Mouse (Mus musculus): ENCODE data around the gene Mum1.

Mum1 gene

GRCm38 (mm10) chr10:80250059-80250458, 23.8 kb downstream of the Mum1 start:
- peak overlapping the region; percentile 99 for H3K4me3 ChIP-seq (replicated peaks; ENCODE audit: low read length)
- H3K4me1 ChIP-seq (replicated peaks; ENCODE audit: low read depth, low read length) = peaks cover 66% of the 10 kb centered on the region
- TF ChIP-seq CTCF (conservative IDR thresholded peaks at IDR 0.05; ENCODE audit: low read length) (no peak), POU5F1 (IDR thresholded peaks at IDR 0.05; ENCODE audit: borderline replicate concordance, low read length) (no peak), NANOG (IDR thresholded peaks at IDR 0.05; ENCODE audit: borderline replicate concordance, low read length) (no peak)
- H3K9me3 ChIP-seq (ENCODE audit: low read length) = no peaks in the 10 kb centered on the region
- H3K27me3 ChIP-seq (ENCODE audit: insufficient read depth, low read length) = no peaks in the 10 kb centered on the region
- peaks cover 46% of the 10 kb centered on the region for H3K36me3 ChIP-seq (ENCODE audit: insufficient read depth, low read length)

- Histone ChIP-seq H3K27me3 (ENCODE audit: insufficient read depth, low read length) (no peaks in the 10 kb centered on the region), H3K4me1 (replicated peaks; ENCODE audit: low read depth, low read length) (peaks cover 66% of the 10 kb centered on the region), H3K4me3 (replicated peaks; ENCODE audit: low read length) (peak overlapping the region; percentile 99), H3K36me3 (ENCODE audit: insufficient read depth, low read length) (peaks cover 47% of the 10 kb centered on the region), H3K9me3 (ENCODE audit: low read length) (no peaks in the 10 kb centered on the region)
- TF ChIP-seq POU5F1 (IDR thresholded peaks at IDR 0.05; ENCODE audit: borderline replicate concordance, low read length) (no peak), CTCF (conservative IDR thresholded peaks at IDR 0.05; ENCODE audit: low read length) (no peak), NANOG (IDR thresholded peaks at IDR 0.05; ENCODE audit: borderline replicate concordance, low read length) (no peak)
Observed at GRCm38 (mm10) chr10:80250573-80250972, 24.3 kb downstream of the Mum1 start.

GRCm38 (mm10) chr10:80252011-80252410, 25.8 kb downstream of the Mum1 start:
- TF ChIP-seq CTCF (conservative IDR thresholded peaks at IDR 0.05; ENCODE audit: low read length) (no peak), NANOG (IDR thresholded peaks at IDR 0.05; ENCODE audit: borderline replicate concordance, low read length) (no peak), POU5F1 (IDR thresholded peaks at IDR 0.05; ENCODE audit: borderline replicate concordance, low read length) (no peak)
- Histone ChIP-seq H3K36me3 (ENCODE audit: insufficient read depth, low read length) (peaks cover 62% of the 10 kb centered on the region), H3K27me3 (ENCODE audit: insufficient read depth, low read length) (no peaks in the 10 kb centered on the region), H3K4me1 (replicated peaks; ENCODE audit: low read depth, low read length) (peaks cover 74% of the 10 kb centered on the region), H3K4me3 (replicated peaks; ENCODE audit: low read length) (no peak overlapping the region), H3K9me3 (ENCODE audit: low read length) (no peaks in the 10 kb centered on the region)

GRCm38 (mm10) chr10:80252493-80253274, 26.4 kb downstream of the Mum1 start:
- peaks cover 78% of the 10 kb centered on the region for H3K4me1 ChIP-seq (replicated peaks; ENCODE audit: low read depth, low read length)
- H3K4me3 ChIP-seq (replicated peaks; ENCODE audit: low read length) = no peak overlapping the region
- TF ChIP-seq NANOG (IDR thresholded peaks at IDR 0.05; ENCODE audit: borderline replicate concordance, low read length) = no peak
- TF ChIP-seq POU5F1 (IDR thresholded peaks at IDR 0.05; ENCODE audit: borderline replicate concordance, low read length) = no peak
- TF ChIP-seq CTCF (conservative IDR thresholded peaks at IDR 0.05; ENCODE audit: low read length) = no peak; the same call in 1 of the 2 replicates
- H3K9me3 ChIP-seq (ENCODE audit: low read length) = no peaks in the 10 kb centered on the region
- no peaks in the 10 kb centered on the region for H3K27me3 ChIP-seq (ENCODE audit: insufficient read depth, low read length)
- peaks cover 68% of the 10 kb centered on the region for H3K36me3 ChIP-seq (ENCODE audit: insufficient read depth, low read length)

- peaks cover 76% of the 10 kb centered on the region for H3K36me3 ChIP-seq (ENCODE audit: insufficient read depth, low read length)
- H3K4me1 ChIP-seq (replicated peaks; ENCODE audit: low read depth, low read length) = peaks cover 80% of the 10 kb centered on the region
- H3K27me3 ChIP-seq (ENCODE audit: insufficient read depth, low read length) = no peaks in the 10 kb centered on the region
- H3K4me3 ChIP-seq (replicated peaks; ENCODE audit: low read length) = no peak overlapping the region
- TF ChIP-seq POU5F1 (IDR thresholded peaks at IDR 0.05; ENCODE audit: borderline replicate concordance, low read length) (no peak), CTCF (conservative IDR thresholded peaks at IDR 0.05; ENCODE audit: low read length) (no peak), NANOG (IDR thresholded peaks at IDR 0.05; ENCODE audit: borderline replicate concordance, low read length) (no peak)
- no peaks in the 10 kb centered on the region for H3K9me3 ChIP-seq (ENCODE audit: low read length)
Observed at GRCm38 (mm10) chr10:80253551-80253950, 27.3 kb downstream of the Mum1 start.

GRCm38 (mm10) chr10:80254331-80255297, 28.4 kb downstream of the Mum1 start:
- TF ChIP-seq CTCF (conservative IDR thresholded peaks at IDR 0.05; ENCODE audit: low read length) = no peak
- no peak for TF ChIP-seq NANOG (IDR thresholded peaks at IDR 0.05; ENCODE audit: borderline replicate concordance, low read length)
- TF ChIP-seq POU5F1 (IDR thresholded peaks at IDR 0.05; ENCODE audit: borderline replicate concordance, low read length) = no peak
- peaks cover 89% of the 10 kb centered on the region for H3K4me1 ChIP-seq (replicated peaks; ENCODE audit: low read depth, low read length)
- peaks cover 6% of the 10 kb centered on the region for H3K27me3 ChIP-seq (ENCODE audit: insufficient read depth, low read length)
- 0 out of 2 replicates have a peak overlapping the region, but pooled peaks have one; percentile 4 for H3K4me3 ChIP-seq (replicated peaks; ENCODE audit: low read length)
- H3K9me3 ChIP-seq (ENCODE audit: low read length) = no peaks in the 10 kb centered on the region
- peaks cover 87% of the 10 kb centered on the region for H3K36me3 ChIP-seq (ENCODE audit: insufficient read depth, low read length)

GRCm38 (mm10) chr10:80255881-80256535, 29.8 kb downstream of the Mum1 start:
- Histone ChIP-seq H3K9me3 (ENCODE audit: low read length) (no peaks in the 10 kb centered on the region), H3K4me3 (replicated peaks; ENCODE audit: low read length) (no peak overlapping the region), H3K4me1 (replicated peaks; ENCODE audit: low read depth, low read length) (peaks cover 87% of the 10 kb centered on the region), H3K36me3 (ENCODE audit: insufficient read depth, low read length) (peaks cover 85% of the 10 kb centered on the region), H3K27me3 (ENCODE audit: insufficient read depth, low read length) (peaks cover 17% of the 10 kb centered on the region)
- TF ChIP-seq NANOG (IDR thresholded peaks at IDR 0.05; ENCODE audit: borderline replicate concordance, low read length) (no peak), POU5F1 (IDR thresholded peaks at IDR 0.05; ENCODE audit: borderline replicate concordance, low read length) (no peak), CTCF (conservative IDR thresholded peaks at IDR 0.05; ENCODE audit: low read length) (no peak)

GRCm38 (mm10) chr10:80257936-80258335, 31.7 kb downstream of the Mum1 start:
- no peak for TF ChIP-seq NANOG (IDR thresholded peaks at IDR 0.05; ENCODE audit: borderline replicate concordance, low read length)
- TF ChIP-seq CTCF (conservative IDR thresholded peaks at IDR 0.05; ENCODE audit: low read length) = no peak
- TF ChIP-seq POU5F1 (IDR thresholded peaks at IDR 0.05; ENCODE audit: borderline replicate concordance, low read length) = no peak
- peaks cover 80% of the 10 kb centered on the region for H3K4me1 ChIP-seq (replicated peaks; ENCODE audit: low read depth, low read length)
- no peak overlapping the region for H3K4me3 ChIP-seq (replicated peaks; ENCODE audit: low read length)
- H3K9me3 ChIP-seq (ENCODE audit: low read length) = no peaks in the 10 kb centered on the region
- peaks cover 66% of the 10 kb centered on the region for H3K36me3 ChIP-seq (ENCODE audit: insufficient read depth, low read length)
- peaks cover 17% of the 10 kb centered on the region for H3K27me3 ChIP-seq (ENCODE audit: insufficient read depth, low read length)
